Mouse (Mus musculus) lung, embryonic 15.5 days (tissue): ENCODE results near the gene Cd2. TPM values are rescaled to one million over a fixed set of nuclear protein-coding genes. Genes with fewer than 3 reads are reported as not detected.

Source experiments
- ATAC-seq: fragments of 200-750 bp; cut with Nextera tagmentation; 2 replicates; pipeline ENCODE4 v1.8.0; 2017; ENCODE audit warnings: moderate number of reproducible peaks, borderline replicate concordance; ENCODE audit not compliant: low FRiP score, low TSS enrichment; ENCODE audit errors: extremely low read depth
- H3K27ac ChIP-seq: fragments of 300-500 bp; sonication (generic); 2 replicates; pipeline ENCODE4 v1.5.1; 2015; ENCODE audit warnings: moderate library complexity, mild to moderate bottlenecking, inconsistent platforms
- H3K27me3 ChIP-seq: fragments of 300-500 bp; sonication (generic); 2 replicates; pipeline ENCODE4 v1.6.1; 2015; ENCODE audit warnings: inconsistent platforms
- H3K36me3 ChIP-seq: fragments of 300-500 bp; sonication (generic); 2 replicates; pipeline ENCODE4 v1.6.1; 2015; ENCODE audit warnings: inconsistent platforms
- H3K4me1 ChIP-seq: fragments of 300-500 bp; sonication (generic); 2 replicates; pipeline ENCODE4 v1.6.1; 2015; ENCODE audit warnings: inconsistent platforms
- H3K4me2 ChIP-seq: fragments of 300-500 bp; sonication (generic); 2 replicates; pipeline ENCODE4 v1.6.1; 2015; ENCODE audit warnings: inconsistent platforms, mild to moderate bottlenecking, moderate library complexity
- H3K4me3 ChIP-seq: fragments of 300-500 bp; sonication (generic); 2 replicates; pipeline ENCODE4 v1.5.1; 2015; ENCODE audit warnings: mild to moderate bottlenecking, inconsistent platforms
- H3K9ac ChIP-seq: fragments of 300-500 bp; sonication (generic); 2 replicates; pipeline ENCODE4 v1.6.1; 2015; ENCODE audit warnings: inconsistent platforms
- H3K9me3 ChIP-seq: fragments of 300-500 bp; sonication (generic); 2 replicates; pipeline ENCODE4 v1.6.1; 2016; ENCODE audit warnings: inconsistent platforms
- WGBS: fragments of 180-500 bp; shearing (Covaris S2); methylation state at CpG from one replicate; pipeline ENCODE4 v1.1.7; 2015; 5-methylcytosine and 5-hydroxymethylcytosine counted together
- polyA plus RNA-seq: library from polyadenylated mRNA; unstranded; fragments of >200 nt; fragmentation: Nextera tagmentation; extraction: Ambion mirVana; gene quantifications from 2 replicates; pipeline ENCODE4 v1.2.1, GENCODE M21; 2015

Gene Cd2
- polyA plus RNA-seq, 1 experiment from 2014 or later = 0.81 TPM

DNA sequence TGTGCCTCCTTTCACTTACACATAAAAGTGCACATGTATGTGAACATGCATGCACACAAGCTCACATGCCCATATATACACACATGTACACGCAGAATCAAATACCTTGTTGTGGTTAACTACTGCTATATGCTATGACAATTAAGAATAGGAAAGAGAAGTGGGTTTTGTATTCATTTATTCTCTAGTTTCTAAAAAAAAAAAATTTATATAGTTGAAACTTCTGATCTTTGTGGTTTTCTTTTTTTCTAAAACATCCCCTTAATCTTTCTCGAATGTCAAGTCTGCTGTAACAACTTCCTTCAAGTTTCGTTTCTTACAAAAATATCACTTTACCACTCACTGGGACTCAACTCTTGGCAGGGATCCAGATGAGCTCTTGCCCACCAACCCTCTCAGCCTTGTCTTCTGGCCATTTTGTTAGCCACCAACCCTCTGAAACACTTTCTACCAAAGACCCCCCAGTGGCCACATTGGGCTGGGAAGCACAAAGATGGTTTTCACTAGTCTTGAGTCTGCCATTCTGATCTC, 22.1 kb downstream of the Cd2 start:
- no peak overlapping the region for H3K4me3 ChIP-seq
- no peaks in the 10 kb centered on the region for H3K27me3 ChIP-seq
- H3K9me3 ChIP-seq = no peaks in the 10 kb centered on the region; the same call in 1 of the 2 replicates
- no peaks in the 10 kb centered on the region for H3K4me1 ChIP-seq
- 46% methylated on average over 3 of the region's 3 CpGs for WGBS
- H3K9ac ChIP-seq = no peak overlapping the region
- H3K4me2 ChIP-seq = no peak overlapping the region
- no peak for ATAC-seq
- H3K27ac ChIP-seq = no peak overlapping the region
- no peaks in the 10 kb centered on the region for H3K36me3 ChIP-seq

DNA sequence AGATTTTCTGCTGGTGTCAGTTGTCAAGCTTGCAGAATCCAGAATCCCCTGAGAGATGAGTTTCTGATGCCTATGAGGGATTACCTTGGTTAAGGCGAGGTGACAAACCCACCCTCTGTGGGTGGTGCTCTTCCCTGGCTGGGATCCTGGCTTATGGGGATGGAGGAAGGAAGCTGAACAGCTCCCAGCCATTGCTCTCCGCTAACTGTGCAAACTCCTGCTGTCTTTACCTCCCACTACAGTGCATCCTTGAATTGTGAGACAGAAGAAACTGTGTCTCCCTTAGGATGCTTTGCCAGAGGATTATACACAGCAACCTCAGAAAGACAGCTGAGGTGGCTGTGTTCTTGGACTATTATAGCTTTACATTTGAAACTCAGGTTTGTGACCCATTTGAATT, 28.8 kb downstream of the Cd2 start:
- WGBS = 43% methylated on average over 2 of the region's 2 CpGs

DNA sequence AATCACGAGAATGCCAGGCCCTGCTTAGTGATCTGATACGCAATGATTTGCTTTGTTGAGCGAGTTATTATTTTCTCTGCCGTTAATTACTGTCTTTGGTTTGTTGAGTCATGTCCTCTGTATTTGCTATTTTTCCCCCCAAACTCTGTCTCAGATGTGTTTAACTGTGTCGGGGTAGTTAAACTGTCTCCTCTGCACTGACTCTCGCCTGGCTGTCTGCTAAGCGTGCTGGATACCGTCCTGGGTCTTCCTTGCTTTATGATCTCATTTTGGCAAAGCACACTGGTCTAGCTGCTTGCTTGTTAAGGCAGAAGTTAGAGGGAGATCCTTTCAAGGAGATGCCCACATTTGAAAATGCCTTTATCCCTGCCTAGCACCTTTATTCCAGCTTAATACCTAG, 31.6 kb downstream of the Cd2 start:
- H3K4me2 ChIP-seq = no peak overlapping the region
- H3K9ac ChIP-seq = no peak overlapping the region
- H3K4me1 ChIP-seq = no peaks in the 10 kb centered on the region
- no peaks in the 10 kb centered on the region for H3K27me3 ChIP-seq
- H3K36me3 ChIP-seq = no peaks in the 10 kb centered on the region
- no peak overlapping the region for H3K4me3 ChIP-seq
- ATAC-seq = no peak
- H3K9me3 ChIP-seq = no peaks in the 10 kb centered on the region
- WGBS = 71% methylated on average over 8 of the region's 8 CpGs
- H3K27ac ChIP-seq = no peak overlapping the region

More for the DNA sequence above, 28.8 kb downstream of the Cd2 start:
- ATAC-seq = no peak
- H3K9me3 ChIP-seq = no peaks in the 10 kb centered on the region
- H3K27ac ChIP-seq = no peak overlapping the region
- no peak overlapping the region for H3K9ac ChIP-seq
- H3K36me3 ChIP-seq = no peaks in the 10 kb centered on the region
- no peaks in the 10 kb centered on the region for H3K27me3 ChIP-seq
- no peaks in the 10 kb centered on the region for H3K4me1 ChIP-seq
- H3K4me3 ChIP-seq = no peak overlapping the region
- no peak overlapping the region for H3K4me2 ChIP-seq

DNA sequence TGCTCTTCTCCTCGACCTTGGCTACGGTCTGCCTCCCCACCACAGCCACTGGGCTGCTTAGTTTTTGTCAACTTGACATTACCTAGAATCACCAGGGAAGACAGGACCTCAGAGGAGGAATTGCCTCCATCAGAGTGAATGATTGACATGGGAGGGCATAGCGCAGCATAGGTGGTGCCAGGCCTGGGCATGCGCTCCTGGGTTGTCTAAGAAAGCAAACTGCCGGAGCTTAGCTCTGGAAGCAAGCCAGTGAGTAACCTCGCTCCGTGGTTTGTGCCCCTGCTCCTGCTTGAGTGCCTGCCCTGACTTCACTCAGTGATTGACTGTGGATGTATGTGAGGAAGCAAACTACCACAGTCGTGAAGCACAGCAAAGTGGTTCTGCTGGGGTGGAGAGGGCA, 35.6 kb downstream of the Cd2 start:
- H3K4me2 ChIP-seq = no peak overlapping the region
- H3K9ac ChIP-seq = no peak overlapping the region
- H3K4me1 ChIP-seq = no peaks in the 10 kb centered on the region
- no peak overlapping the region for H3K27ac ChIP-seq
- ATAC-seq = no peak
- H3K9me3 ChIP-seq = no peaks in the 10 kb centered on the region
- H3K27me3 ChIP-seq = no peaks in the 10 kb centered on the region
- no peak overlapping the region for H3K4me3 ChIP-seq
- no peaks in the 10 kb centered on the region for H3K36me3 ChIP-seq
- 62% methylated on average over 8 of the region's 8 CpGs for WGBS

DNA sequence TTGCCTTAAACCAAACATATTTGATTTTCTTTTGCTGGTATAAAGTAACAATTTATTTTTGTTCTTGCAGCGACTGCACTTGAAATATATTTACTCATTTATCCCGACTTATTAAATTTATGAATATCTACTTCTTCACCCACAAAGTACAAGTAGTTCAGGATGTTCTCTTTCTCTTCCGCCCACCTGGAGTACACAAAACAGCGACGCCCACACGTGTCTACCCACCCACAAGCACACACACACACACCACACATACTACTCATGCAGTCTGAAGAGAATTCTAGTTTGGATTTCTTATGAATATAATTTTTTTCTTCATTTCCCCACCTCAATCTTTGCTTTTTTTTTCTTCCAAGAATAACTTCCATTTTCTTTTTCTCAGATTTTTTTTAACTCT, 37.9 kb downstream of the Cd2 start:
- no peaks in the 10 kb centered on the region for H3K36me3 ChIP-seq
- no peaks in the 10 kb centered on the region for H3K27me3 ChIP-seq
- H3K4me3 ChIP-seq = no peak overlapping the region
- no peak overlapping the region for H3K27ac ChIP-seq
- no peak for ATAC-seq
- no peak overlapping the region for H3K9ac ChIP-seq
- 84% methylated on average over 6 of the region's 6 CpGs for WGBS
- H3K4me2 ChIP-seq = no peak overlapping the region
- H3K4me1 ChIP-seq = no peaks in the 10 kb centered on the region
- H3K9me3 ChIP-seq = no peaks in the 10 kb centered on the region

DNA sequence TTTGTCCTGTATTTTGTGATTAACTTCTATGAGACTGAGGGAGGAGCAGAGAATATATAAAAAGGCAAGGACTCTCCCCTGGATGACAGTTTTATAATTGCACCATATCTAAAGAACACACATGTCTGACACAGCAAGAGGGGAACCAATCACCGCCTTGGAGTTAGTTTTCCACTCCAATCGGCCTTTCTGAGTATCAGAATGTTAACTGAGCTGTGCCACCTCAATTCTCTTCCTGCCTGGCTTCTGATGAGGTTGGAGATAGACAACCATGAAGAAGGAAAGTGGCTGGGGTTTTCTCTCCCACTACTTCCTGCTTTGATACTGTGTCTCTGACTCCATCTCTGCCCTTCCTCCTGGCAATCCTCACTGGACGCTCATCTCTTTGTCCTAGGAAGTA, 42.5 kb downstream of the Cd2 start:
- H3K27me3 ChIP-seq = no peaks in the 10 kb centered on the region
- H3K9me3 ChIP-seq = no peaks in the 10 kb centered on the region
- H3K4me3 ChIP-seq = no peak overlapping the region
- 77% methylated on average over 3 of the region's 3 CpGs for WGBS
- ATAC-seq = no peak
- H3K36me3 ChIP-seq = no peaks in the 10 kb centered on the region
- H3K4me2 ChIP-seq = no peak overlapping the region
- H3K4me1 ChIP-seq = no peaks in the 10 kb centered on the region
- no peak overlapping the region for H3K9ac ChIP-seq
- H3K27ac ChIP-seq = no peak overlapping the region

DNA sequence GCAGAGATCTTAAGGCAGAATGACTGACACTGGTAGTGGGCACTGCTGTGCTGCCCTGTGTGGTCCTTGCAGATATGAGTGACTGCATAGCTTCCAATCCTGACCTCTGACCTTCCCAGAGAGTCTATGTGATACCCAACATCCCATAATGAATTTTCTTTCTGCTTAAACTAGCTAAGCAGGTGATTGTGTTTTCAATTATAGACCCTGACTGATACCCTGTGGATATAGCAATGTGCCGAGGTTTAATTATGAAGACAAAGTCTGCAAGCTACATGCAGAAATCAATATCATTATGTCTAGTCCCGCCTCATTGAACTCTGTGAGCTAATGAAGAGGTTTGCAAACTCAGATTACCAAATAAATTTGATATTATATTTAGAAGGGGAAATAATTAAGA, 44.7 kb downstream of the Cd2 start:
- 86% methylated on average over 2 of the region's 2 CpGs for WGBS
- no peaks in the 10 kb centered on the region for H3K4me1 ChIP-seq
- no peaks in the 10 kb centered on the region for H3K36me3 ChIP-seq
- H3K9me3 ChIP-seq = no peaks in the 10 kb centered on the region
- ATAC-seq = no peak
- no peak overlapping the region for H3K4me2 ChIP-seq
- H3K27ac ChIP-seq = no peak overlapping the region
- H3K9ac ChIP-seq = no peak overlapping the region
- no peak overlapping the region for H3K4me3 ChIP-seq
- H3K27me3 ChIP-seq = no peaks in the 10 kb centered on the region

DNA sequence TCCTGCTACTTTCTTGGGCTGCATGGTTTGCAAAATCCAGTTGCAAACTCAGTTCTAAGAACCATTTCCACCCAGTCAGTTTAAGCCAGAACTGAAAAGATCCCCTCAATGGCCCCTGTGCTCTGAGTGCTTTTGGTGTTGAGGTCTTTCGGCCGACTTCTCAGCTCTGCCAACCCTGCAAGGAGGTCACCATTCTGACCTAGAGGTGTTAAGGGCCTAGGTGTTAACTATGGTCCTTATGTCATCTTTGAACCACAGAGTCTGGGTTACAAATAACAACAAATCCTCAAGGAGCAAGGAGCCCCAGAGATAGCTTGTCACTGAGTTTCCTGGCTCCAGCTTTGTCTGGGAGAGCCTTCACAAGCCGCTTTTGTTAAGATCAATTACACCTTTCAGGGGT, 45.9 kb downstream of the Cd2 start:
- Histone ChIP-seq H3K27me3 (no peaks in the 10 kb centered on the region), H3K9me3 (no peaks in the 10 kb centered on the region), H3K27ac (no peak overlapping the region), H3K9ac (no peak overlapping the region), H3K4me3 (no peak overlapping the region), H3K4me1 (no peaks in the 10 kb centered on the region), H3K36me3 (no peaks in the 10 kb centered on the region), H3K4me2 (no peak overlapping the region)
- no peak for ATAC-seq
- 41% methylated on average over 3 of the region's 3 CpGs for WGBS

DNA sequence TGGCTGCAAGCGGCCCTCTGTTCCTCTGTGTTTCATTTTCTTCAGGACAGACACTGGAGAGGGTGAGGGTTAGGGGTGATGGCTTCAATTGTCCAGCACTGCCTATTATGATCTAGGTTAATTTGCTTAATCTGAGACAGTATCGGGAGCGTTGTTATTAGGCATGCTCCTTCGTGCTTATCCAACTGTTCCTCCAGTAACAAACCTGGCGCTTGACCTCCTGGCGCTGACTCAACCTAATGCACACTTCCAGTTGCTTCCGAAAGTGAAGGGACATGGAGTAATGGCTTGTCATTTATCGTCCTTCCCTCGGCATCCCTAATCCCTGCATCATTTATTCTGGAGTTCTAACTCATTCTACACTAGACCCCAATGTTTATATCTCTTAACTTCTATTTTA, 46.9 kb downstream of the Cd2 start:
- ATAC-seq = no peak
- H3K9ac ChIP-seq = no peak overlapping the region
- H3K27ac ChIP-seq = no peak overlapping the region

DNA sequence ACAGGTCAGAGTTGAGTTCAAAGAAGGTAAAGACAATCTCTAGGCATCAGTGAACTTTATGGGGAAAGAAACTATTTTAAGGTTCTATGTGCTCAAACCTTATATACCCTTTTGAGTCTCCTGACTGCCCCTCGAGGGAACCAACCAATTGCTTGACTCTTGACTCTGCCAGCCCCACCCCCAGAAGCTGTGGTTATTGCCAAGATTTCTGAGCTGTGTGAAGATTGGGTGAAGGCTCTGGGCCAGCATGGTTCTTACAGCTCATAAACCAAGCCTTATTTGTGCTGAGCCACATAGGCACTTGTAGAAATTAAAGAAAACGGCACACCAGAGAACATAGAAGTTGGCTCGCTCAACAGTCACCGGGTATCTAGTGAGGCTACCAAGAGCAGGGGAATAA, 48.5 kb downstream of the Cd2 start:
- no peaks in the 10 kb centered on the region for H3K36me3 ChIP-seq
- no peak overlapping the region for H3K27ac ChIP-seq
- no peak overlapping the region for H3K4me3 ChIP-seq
- no peaks in the 10 kb centered on the region for H3K27me3 ChIP-seq
- ATAC-seq = no peak
- 76% methylated on average over 4 of the region's 4 CpGs for WGBS
- no peaks in the 10 kb centered on the region for H3K9me3 ChIP-seq
- H3K9ac ChIP-seq = no peak overlapping the region
- H3K4me1 ChIP-seq = peaks cover 6% of the 10 kb centered on the region; the same call in 1 of the 2 replicates
- no peak overlapping the region for H3K4me2 ChIP-seq

More for the DNA sequence above, 46.9 kb downstream of the Cd2 start:
- no peak overlapping the region for H3K4me3 ChIP-seq
- peaks cover 6% of the 10 kb centered on the region; the same call in 1 of the 2 replicates for H3K4me1 ChIP-seq
- no peak overlapping the region for H3K4me2 ChIP-seq
- WGBS = 73% methylated on average over 9 of the region's 9 CpGs
- no peaks in the 10 kb centered on the region for H3K36me3 ChIP-seq
- no peaks in the 10 kb centered on the region for H3K27me3 ChIP-seq
- no peaks in the 10 kb centered on the region for H3K9me3 ChIP-seq

DNA sequence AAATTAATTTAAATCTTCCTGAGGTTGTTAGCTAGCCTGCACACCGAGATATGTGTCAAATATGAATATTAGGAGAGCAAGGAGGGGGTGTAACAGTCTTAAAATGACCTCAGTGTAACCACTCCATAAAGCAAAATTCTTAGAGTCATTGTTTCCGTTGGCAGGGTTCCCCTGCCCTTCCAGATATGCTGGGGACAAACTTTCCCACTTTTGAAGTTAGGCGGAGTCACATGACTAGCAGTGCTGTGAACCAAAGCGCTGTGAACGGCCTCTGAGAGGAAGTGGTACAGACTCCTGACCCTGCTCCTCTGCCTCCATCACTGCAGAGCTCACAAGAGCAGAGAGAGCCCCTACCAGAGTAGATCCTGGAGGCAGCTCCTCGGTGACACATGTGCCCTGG, 49.0 kb downstream of the Cd2 start:
- H3K36me3 ChIP-seq = no peaks in the 10 kb centered on the region
- H3K9me3 ChIP-seq = no peaks in the 10 kb centered on the region
- peaks cover 6% of the 10 kb centered on the region; the same call in 1 of the 2 replicates for H3K4me1 ChIP-seq
- H3K9ac ChIP-seq = no peak overlapping the region
- H3K4me3 ChIP-seq = no peak overlapping the region
- H3K27ac ChIP-seq = no peak overlapping the region
- WGBS = 65% methylated on average over 6 of the region's 6 CpGs
- no peaks in the 10 kb centered on the region for H3K27me3 ChIP-seq
- no peak overlapping the region for H3K4me2 ChIP-seq
- no peak for ATAC-seq

DNA sequence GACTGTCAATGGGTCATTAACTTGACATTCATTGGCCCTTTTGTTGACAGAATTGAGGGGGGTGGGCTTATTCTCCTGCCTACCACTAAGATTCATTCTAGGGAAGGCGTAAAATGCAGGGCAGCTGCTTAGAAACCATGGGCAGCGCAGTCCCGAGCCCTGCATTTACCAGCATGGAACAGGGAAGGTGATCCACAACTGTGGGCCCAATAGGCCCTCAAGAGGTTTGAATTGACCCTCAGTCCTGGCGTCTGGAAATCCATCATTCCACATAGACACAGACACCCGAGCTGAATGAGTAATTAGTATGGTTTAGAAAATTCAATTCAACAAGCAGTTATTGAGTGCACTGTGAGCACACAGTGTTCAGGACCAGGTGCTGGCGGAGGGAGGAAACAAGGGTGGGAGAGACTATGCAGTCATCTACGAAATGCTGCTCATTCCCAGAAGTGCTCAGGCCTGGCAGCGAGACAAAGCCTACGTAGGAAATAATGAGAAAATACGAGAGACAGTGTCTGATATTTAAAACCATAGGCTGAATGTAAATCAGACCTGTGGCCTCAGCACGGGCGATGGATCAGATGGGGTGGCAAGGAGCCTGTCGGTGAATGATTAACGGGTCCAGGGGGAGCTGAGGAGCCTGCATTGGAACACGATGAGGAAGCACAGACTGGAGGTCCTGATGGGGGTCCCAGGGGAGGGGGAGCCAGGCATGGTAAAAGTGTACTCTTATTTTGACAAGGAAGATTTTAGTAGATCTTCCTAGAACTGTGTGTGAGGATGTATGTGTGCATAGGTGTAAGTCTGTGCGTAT, 50.5 kb downstream of the Cd2 start:
- H3K9ac ChIP-seq = no peak overlapping the region
- ATAC-seq = no peak
- no peak overlapping the region for H3K4me2 ChIP-seq
- H3K9me3 ChIP-seq = no peaks in the 10 kb centered on the region
- 52% methylated on average over 16 of the region's 16 CpGs for WGBS
- H3K4me3 ChIP-seq = no peak overlapping the region
- no peaks in the 10 kb centered on the region for H3K27me3 ChIP-seq
- H3K4me1 ChIP-seq = peaks cover 6% of the 10 kb centered on the region; the same call in 1 of the 2 replicates
- H3K27ac ChIP-seq = no peak overlapping the region
- no peaks in the 10 kb centered on the region for H3K36me3 ChIP-seq
